Mouse (Mus musculus): ENCODE results near the gene Map2. TPM values are rescaled to one million over a fixed set of nuclear protein-coding genes. Genes with fewer than 3 reads are reported as not detected.

The Map2 gene
- total RNA-seq, 1 experiment from 2014 or later, result 25.6 TPM

DNA sequence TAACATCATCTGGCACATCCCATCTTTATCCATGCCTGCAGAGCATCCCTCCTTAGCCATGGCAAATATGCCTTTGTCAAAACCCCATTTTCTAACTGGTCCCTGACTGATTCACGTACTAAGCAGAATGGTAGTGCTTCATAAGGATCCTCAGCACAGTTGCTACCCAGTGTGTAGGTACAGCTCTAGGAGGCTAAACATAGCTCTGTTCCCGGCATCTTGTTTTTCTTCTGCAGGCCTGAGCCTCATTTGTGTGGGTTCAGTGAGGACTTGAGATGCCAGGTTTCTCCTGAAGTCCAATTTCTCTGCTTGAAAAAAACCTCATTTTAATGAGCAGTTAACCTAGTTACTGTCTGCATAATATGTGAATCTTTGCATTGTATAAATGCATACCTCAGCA, 30.4 kb downstream of the Map2 start:
- no peak for DNase-seq

DNA sequence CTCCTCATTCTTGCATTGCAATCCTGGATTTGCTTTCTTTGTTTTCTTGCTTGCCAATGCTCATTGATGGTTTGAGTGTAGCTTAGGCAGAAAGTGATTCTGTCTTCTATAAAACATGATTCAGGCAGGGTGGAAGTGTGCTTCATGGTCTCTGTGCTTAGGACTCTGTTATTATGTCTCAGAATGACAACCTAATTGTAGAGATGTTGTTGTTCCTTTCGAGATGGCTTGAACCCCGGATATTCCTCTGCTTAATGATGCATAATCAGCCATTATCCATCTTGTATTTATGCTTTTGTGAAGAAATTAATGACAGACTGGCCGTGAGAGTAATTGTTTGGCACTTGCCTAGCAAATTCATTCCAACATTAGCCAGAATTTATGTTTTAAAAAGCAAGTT, 31.8 kb downstream of the Map2 start:
- no peak for DNase-seq

DNA sequence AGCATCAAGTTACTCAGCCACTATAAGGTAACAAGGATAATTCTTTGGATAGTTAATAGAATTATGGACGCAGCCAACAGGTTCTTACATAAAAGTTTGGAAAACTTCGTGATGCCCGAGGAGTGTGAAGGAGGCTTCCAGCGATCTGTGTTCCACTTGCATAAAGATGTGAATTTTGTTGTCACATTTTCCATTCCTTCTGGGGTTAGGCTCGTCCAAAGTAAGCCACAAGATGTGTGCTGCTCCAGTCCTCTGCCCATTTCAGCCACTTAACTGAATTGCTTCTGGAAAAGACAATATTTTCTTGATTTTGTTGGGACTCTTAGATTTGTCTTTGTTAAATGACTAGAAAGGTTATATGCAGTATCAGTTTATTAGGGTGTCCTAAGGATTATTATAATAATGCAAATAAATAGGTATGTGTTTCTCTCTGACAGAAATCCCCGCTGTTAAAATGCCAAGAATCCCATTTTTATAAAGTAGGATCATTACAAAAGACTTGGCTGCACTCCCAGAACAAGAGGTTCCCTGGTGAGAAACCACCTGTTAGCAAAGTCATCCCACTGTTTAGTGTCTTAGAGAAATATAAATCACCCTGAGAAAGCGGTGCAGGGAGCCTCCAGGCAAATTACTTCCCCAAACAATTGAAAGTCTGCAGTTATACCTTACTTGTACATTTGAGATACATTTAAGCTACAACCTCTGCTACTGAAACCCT, 36.2 kb downstream of the Map2 start:
- DNase-seq, result no peak

DNA sequence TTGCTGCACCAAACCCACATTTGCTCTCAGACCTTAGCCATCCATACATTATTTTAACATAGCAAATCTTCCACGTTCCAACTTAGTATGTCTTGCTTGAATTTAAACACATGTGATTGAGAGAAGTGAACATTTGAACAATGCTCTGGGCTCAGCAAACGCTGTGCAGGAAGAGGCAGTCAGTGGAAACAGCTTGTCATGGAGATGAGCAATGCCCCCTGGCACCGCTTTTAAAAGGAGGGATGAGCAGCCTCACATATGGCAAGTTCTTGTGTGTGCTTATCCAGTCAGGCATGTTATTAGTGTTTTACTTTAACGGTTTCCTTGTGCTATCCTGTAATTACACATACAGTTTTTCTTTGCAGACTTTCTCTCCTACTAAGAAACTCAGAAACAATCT, 46.4 kb downstream of the Map2 start:
- no peak for DNase-seq

DNA sequence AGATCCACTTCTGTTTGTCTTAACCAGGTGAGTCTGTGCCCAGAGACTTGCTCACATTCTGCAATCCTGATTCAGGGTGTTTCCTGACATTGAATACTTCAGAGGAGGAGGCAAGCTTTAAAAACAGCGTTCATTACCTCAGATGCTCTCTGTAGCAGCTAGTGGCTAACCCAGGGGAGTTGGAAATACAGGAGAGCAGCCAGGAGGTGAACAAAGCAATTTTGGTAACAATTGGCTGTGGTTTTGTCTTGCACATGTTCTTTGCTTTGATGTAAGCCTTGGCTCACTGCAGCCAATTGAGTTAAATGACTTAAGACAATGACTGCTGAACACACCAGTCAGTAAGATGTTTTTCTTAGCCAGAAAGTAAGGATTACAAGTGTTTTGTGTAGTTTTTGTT, 48.3 kb downstream of the Map2 start:
- no peak for DNase-seq

DNA sequence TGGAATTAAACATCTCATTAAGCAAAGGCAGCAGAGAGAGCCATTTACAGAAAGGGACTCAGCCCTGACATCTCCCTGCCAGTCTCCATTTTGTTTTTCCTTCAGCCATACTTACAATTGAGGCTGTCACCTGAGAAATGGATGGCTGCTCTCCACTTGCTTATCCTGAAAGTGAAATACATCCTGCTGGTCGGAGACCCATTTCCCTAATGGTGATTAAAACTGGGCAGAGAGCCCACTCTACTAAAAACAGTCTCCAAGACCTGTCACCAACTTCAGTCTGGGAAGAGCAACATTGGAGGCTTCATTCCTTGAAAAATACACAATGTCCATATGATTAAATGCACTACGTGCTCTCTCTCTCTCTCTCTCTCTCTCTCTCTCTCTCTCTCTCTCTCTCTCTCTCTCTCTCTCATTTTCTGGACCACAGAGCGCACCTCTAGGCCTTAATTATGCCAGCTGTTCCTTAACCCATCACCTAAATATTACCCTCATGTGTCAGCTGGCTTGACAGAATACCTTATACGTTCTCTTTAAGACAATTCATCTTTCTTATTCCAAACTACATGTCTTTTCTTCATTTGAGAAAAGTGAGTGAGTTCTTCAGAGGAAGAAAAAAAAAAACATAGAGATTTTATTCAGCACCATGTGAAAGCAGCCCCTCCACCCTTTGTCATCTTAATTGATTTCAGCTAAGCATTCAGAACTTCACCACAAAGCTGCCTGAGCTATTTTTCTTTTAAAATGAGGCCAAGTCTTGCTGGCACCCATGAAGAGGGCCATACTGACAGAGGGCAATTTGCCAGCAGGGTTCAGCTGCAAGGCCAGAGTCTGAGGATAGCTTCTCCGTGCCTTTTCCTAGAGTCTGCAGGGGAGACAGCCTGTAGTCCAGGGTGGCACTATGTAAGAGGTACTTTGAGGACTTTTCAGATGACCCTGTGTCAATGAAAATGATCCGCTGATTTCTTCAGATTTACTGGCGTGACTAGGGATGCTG, 51.6 kb downstream of the Map2 start:
- DNase-seq, result peak; percentile 26

DNA sequence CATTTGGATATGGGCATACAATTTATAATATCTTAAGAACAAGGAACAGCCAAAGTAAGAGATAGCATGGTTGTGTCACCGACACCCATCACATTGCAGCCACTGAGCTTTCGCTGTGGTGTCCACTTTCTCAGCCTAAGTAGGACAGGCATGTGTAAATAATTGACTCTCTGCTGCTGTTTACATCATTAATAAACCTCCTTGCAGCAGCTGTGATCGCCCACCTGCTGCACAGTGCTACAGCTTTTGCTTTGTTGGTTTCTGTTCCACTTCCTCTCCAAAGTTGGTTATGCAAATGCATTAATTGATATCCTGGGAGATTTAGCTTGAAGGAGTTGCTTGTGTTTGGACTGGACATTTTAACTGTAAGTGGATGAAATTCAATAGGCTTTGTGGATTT, 53.1 kb downstream of the Map2 start:
- DNase-seq, result no peak

DNA sequence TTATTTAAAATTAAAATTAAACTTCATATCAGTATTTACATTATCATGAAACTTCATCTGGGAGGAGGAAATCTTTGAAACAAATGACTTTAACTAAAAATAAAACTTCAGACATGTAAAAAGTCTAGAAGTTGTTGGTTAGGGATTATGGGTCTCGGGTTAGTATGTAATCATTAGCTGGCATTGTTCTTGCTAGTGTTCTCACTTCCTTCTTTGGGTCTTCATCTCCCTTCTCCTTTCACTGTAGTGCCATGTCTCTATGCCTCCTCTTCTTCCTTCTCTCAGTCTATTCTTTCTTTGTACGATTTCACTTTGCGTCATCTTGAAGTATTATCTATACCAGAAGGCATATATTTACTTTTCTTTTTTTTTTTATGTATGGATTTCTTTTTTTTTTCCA, 55.3 kb downstream of the Map2 start:
- DNase-seq, result no peak

DNA sequence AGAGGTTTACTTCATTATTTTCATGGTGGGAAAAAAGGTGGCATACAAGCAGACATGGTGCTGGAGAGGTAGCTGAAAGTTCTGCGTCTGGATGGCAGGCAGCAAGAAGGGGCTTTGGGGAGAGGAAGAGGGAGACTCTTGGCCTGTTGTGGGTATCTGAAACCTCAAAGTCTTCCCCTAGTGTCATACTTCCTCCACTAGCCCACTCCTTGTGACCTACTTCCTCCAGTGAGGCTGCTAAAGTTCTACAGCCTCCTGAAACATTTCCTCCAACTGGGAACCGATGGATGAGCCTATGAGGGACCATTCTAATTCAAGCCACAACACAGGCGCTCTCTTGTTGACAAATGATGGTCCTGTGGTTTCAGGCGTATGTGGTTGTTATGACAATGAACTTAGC, 56.9 kb downstream of the Map2 start:
- no peak for DNase-seq

DNA sequence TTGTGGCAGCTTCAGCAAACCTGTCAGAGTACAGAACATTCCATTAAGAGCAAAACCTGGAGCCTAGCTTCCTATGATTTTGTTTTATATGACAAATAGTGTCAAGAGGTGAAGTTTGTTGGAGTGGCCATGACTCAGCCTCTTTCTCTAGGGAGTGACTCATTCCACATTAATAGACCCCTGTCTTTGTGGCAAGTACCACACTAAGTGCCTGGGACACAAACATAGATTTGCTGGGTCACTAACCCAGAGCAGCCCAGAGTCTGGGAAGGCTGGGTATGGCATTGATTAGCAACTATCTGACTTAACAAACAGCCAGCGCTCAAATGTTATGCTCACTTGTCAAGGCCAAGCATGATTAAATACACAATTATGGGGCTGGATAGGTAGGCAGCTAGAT, 69.8 kb downstream of the Map2 start:
- DNase-seq, result no peak

DNA sequence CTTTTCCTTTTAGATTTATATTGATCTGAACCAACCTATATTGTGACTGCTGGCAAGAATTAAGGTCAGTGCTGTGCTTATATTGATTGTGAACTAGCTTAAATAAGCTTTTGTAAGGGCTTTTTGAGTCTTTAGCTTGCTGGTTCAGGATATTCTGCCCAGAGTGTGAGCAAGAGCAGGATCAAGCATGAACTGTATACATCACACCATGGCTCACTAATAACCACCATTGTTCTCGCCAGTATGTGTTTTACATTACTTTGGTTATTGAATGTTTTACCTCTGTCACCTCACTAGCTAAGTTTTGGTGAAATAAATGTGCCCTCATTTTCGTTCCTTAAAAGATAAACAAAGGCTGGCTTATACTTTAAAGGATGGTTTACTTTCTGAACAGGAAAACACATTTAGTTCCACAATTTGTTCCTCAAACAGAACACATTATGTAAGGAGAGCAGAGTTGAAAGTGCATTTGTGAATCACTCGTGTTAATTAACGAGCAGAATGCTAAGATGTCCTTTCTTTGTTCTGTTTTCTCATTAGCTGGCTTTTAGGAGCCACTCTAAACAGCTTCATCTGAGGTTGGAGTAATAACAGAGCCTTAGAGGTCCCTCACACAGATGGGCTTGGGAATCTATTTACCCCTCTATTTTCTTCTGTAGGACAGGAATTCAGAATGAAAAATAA, 76.7 kb downstream of the Map2 start:
- no peak for DNase-seq

DNA sequence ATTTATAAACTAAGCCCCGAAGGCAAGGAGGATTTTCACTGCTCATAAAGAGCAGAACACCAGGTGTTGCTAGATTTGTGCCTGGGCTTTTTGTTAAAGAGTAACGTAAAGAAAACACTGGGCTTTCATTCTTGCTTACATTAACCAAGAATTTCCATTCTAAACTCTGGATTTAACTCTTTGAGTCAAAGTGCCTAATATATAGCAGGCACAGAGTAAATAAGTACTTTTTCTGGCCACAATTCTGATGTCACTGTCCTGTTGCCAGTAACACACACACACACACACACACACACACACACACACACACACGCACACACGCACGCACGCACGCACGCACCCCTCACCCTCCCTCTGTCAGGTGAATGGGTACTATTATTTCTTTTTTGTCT, 77.3 kb downstream of the Map2 start:
- no peak for DNase-seq

DNA sequence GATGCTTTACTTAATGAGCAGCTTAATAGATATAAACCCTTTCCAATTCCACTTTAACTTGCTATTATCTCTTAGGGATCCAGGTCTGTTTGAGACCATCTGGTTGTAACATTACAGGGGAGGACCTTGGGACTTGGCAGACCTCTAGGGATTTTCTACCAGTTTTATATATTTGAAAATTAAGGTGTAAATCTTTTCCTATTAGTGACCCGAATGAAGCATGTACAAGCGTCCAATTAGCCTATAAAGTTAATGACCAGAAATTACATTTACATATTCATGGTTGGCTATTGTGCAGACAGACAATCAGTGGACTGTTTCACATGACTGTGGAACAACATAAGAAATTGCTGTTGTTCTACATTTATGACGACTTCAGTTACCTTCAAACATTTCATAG, 88.1 kb downstream of the Map2 start:
- DNase-seq, result no peak

DNA sequence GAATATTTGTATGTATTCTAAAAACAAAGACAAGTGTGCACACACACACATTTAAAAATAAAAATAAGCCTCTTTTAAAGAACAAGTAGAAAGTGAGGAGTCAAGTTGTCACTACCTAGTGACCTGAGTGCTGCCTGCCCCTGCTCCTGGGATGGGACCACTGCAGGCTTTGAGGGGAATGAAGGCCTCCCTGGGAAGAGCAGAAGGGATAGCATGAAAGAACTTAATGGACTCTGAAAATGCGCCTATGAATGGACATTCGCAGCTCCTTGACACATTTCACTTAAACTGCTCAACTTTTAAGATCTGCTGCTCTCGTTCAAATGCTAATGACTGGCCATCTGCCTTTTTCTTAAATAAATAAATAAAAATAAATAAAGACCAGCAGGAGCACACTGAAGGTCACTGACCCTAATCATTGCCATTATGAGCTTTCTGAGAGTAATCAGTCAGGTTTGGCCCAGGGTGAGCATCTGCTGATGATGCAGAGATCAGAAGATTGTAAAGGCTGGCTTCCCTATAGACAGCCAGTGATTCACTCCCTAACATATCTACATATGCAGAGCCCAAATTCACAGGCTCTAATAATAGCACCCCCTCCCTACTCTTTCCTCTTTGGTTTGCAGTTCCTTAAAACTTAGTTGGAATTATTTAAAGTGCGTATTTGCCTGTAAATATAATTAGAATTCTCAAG, 91.3 kb downstream of the Map2 start:
- no peak for DNase-seq

DNA sequence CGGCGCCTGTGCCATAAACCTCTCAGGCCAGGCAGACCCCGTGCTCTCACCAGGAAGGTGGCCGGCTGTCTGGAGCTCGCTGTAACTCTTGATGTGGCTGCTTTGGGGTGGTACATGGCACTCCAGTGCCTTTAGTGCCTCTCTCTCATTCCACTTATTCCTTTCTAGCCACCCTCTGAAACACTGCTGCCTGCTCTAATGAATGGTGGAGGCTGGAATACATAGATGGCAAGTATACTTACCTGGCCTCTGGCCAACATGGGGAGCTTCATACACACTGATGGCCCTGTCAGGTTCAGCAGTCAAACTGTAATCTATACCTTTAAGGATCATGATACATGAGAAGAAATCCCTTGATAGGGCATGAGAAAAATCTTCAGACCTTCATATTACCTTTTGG, 102.6 kb downstream of the Map2 start:
- no peak for DNase-seq

DNA sequence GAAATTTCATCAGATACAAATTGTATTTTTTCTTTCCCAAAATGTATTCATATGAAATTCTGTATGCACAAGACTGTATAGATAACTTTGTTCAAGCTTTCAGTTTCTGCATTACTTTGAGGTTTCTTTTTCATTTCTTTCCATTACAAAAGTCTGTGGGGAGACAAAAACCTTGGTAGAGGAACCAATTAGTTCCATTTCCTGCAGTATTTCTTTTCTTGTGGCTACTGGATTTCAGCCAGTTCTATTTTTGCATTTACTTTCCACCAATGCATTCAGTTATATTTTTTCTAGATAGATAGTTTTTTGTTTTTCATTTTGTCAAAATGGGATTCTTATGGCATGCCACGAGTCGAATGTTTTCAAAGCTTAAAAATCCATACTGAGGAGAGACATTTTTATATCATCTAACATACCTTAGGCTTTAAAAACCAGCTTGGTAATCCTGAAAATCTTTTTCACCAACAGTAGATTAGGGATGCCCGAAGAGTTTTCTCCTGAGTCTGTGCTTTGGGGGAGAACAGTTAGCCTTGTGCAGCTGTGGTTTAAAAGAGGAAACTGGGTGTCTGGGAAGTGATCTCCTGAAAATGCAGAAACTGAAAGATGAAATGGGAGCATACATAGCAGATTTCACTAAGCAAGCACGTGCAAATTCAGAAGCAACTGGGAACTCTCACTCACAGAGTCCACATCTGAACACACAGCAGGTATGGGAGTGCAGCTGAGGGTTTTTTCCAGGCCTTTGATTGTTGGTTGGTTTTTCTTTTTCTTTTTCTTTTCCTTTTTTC, 104.3 kb downstream of the Map2 start:
- no peak for DNase-seq

DNA sequence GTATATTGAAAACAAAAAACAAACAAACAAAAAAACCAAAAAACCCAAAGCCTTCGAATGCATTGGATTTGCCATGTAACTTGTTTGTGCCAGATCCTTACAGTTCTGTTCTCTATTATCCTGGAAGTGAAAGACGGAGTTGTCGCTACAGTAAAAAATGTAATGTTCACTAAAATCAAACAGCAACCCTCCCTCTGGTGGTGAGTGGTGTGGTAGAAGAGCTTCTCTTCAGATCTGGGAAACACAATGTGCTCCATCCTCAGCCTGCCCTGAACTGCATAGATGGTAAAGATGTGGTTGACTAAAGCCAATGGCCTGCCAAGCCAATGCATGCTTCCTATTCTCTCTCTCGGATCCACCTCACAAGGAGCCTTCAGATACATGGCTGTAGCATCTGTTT, 105.1 kb downstream of the Map2 start:
- DNase-seq, result no peak

DNA sequence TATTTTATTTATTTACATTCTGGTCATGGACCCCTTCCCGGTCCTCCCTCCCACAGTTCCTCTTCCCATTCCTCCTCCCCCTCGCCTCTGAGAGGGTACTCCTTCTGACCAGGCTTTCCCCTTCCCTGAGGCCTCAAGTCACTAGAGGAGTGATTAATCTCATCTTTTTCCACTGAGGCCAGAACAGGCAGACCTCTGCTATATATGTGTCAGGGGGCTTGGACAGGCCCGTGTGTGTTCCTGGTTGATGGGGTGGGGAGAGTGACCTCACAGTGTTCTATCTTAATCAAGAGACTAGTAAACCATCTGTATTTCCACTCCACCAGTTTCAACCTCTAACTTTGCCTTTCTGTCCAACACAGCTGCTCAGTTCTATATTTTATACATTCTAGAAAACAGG, 107.4 kb downstream of the Map2 start:
- no peak for DNase-seq

DNA sequence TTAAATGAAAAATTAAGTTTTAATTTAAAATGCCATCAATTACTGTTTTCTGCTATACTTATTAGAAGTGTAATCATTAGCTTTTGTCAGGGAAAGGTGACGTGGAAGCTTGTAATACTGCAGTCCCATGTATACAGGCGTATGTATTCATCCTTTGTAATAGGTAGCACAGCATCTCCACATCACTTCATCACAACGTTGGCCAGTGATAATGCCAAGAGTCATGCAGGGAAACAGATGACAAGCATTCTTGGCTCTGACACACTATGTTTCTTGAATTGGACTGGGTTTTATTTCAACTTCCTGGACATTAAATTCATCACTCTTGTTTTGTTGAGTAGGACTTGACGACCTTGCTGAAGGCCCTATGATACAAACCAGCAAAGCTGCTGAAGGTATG, 113.9 kb downstream of the Map2 start:
- DNase-seq, result no peak

DNA sequence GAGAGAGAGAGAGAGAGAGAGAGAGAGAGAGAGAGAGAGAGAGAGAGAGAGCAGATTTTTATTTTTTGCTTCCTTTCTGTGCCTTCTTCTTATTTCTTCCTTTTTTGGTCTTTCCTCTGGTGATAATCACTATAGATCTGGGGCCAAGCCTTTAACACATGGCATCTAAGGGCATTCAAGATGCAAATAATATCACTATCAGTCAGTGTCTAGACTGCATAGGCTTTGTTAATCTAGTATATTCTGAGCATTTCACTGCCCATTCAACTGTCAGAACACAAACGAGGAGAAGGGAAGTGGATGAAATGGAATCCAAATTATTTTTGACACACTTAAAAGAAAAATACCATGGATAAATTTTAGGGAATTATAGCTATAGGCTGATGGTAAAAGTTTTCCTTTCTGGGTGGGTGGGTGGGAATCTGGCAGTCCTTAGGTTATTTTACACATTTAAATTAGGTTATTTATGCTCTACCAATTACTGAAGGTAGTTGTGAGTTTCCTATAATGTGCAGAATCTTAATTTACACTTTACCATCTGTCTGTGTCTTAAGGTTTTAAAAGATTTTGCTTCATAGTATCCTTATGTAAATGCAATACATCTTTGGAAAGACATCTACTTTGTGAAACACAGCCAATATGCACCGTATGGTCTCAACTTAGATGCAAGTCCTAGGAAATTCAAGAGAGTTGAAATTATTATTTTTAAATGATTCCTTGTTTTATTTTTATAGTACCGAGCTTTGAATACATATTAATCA, 117.2 kb downstream of the Map2 start:
- no peak for DNase-seq

DNA sequence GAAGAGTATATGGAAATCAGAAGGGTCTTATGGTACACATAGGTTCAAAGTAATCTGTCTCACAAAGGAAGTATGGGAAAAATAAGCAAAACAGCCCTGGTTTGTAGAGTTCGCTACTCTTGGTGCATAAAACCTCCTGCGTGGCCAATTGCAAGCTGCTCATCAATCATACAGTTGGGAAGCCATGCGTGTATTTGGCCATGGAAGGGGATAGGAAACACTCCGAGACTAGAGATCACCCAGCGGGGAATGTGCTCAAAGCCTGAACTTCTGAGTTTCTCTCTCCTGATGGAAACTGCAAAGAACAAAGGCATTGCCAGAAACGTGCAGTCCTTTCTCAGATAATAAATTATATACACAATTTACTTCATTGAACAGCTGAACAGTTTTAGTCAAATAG, 124.3 kb downstream of the Map2 start:
- no peak for DNase-seq
